Mouse (Mus musculus) neutrophil, adult 59 days (primary cell): ENCODE results near the gene Hist1h2bc. TPM values are rescaled to one million over a fixed set of nuclear protein-coding genes. Genes with fewer than 3 reads are reported as not detected.

ENCODE experiments used
- total RNA-seq, 2 experiments: library from RNA; stranded (reverse); gene quantifications; 1 replicate in 1 of 2; 2 replicates in 1 of 2; pipeline ENCODE4 v1.2.4; 2023

The Hist1h2bc gene
- 100 to 1,000 TPM in 1 of 2 experiments, 10 to 100 TPM in 1; 97.4 to 109 TPM for total RNA-seq

GRCm38 (mm10) chr13:23683755-23684281 lies at the start of gene Hist1h2bc, which contains the start of gene Hist1h2ac:
TSS of gene Hist1h2bc (plus strand) at chr13:23684199.
TSS of gene Hist1h2ac (minus strand) at chr13:23683948.

GRCm38 (mm10) chr13:23695514-23695913 lies 11.5 kb downstream of the Hist1h2bc start, which contains the start of gene Hist1h1t:
TSS of gene Hist1h1t (plus strand) at chr13:23695814.

GRCm38 (mm10) chr13:23698300-23698693 lies 14.3 kb downstream of the Hist1h2bc start, which contains the start of gene Hist1h4c:
TSS of gene Hist1h4c (minus strand) at chr13:23698454.

GRCm38 (mm10) chr13:23710374-23711089 lies 26.5 kb downstream of the Hist1h2bc start, which contains the start of gene Hfe:
TSS of gene Hfe (minus strand) at chr13:23710854.

GRCm38 (mm10) chr13:23738677-23739068 lies 54.7 kb downstream of the Hist1h2bc start, which contains the start of gene Hist1h1c:
TSS of gene Hist1h1c (plus strand) at chr13:23738808.

Other genes with a start within 250 kb of the Hist1h2bc start
- under 1 TPM; 0.11 to 0.29 TPM for gene Btn1a1, start 218.3 kb upstream of the Hist1h2bc start, total RNA-seq
- gene Btn2a2, start 195.3 kb upstream of the Hist1h2bc start, total RNA-seq, result not detected
- gene Hist1h4h, start 153.1 kb upstream of the Hist1h2bc start, total RNA-seq, result 1,000 to 10,000 TPM; 1,672 to 1,684 TPM
- gene Hist1h2af, start 150.3 kb upstream of the Hist1h2bc start, total RNA-seq, result 1,000 to 10,000 TPM; 1,080 to 1,089 TPM
- gene Hist1h3g, start 148.8 kb upstream of the Hist1h2bc start, total RNA-seq, result 100 to 1,000 TPM; 354 to 358 TPM
- 100 to 1,000 TPM; 133 to 136 TPM for gene Hist1h2bh, start 140.8 kb upstream of the Hist1h2bc start, total RNA-seq
- gene Hist1h3f, start 140.1 kb upstream of the Hist1h2bc start, total RNA-seq, result 100 to 1,000 TPM; 457 to 468 TPM
- gene Hist1h4f, start 132.6 kb upstream of the Hist1h2bc start, total RNA-seq, result 1,000 to 10,000 TPM; 2,366 to 2,514 TPM
- gene Hist1h1d, start 130.9 kb upstream of the Hist1h2bc start, total RNA-seq, result 100 to 1,000 TPM; 108 to 121 TPM
- 100 to 1,000 TPM; 839 to 947 TPM for gene Hist1h3e, start 121.8 kb upstream of the Hist1h2bc start, total RNA-seq
- gene Hist1h2ae, start 113.0 kb upstream of the Hist1h2bc start, total RNA-seq, result 100 to 1,000 TPM; 191 to 199 TPM
- gene Hist1h2bg, start 112.8 kb upstream of the Hist1h2bc start, total RNA-seq, result 1,000 to 10,000 TPM; 1,545 to 1,845 TPM
- 1,000 to 10,000 TPM; 1,042 to 1,254 TPM for gene Hist1h2bf, start 110.0 kb upstream of the Hist1h2bc start, total RNA-seq
- gene Hist1h2ad, start 109.8 kb upstream of the Hist1h2bc start, total RNA-seq, result 100 to 1,000 TPM; 115 to 121 TPM
- 100 to 1,000 TPM; 147 to 159 TPM for gene Hist1h3d, start 108.4 kb upstream of the Hist1h2bc start, total RNA-seq
- gene Hist1h4d, start 102.6 kb upstream of the Hist1h2bc start, total RNA-seq, result 100 to 1,000 TPM; 726 to 742 TPM
- 100 to 1,000 TPM; 103 to 111 TPM for gene Hist1h2be, start 63.1 kb upstream of the Hist1h2bc start, total RNA-seq
- gene Hist1h1e, start 61.6 kb upstream of the Hist1h2bc start, total RNA-seq, result 100 to 1,000 TPM; 779 TPM
- gene Hist1h2ac, start 251 bp upstream of the Hist1h2bc start, total RNA-seq, result 10 to 100 TPM; 48.0 to 51.5 TPM
- gene Hist1h1t, start 11.6 kb downstream of the Hist1h2bc start, total RNA-seq, result 1 to 10 TPM in 1 of 2 experiments, under 1 TPM in 1; 0.86 to 1.1 TPM
- gene Hist1h4c, start 14.3 kb downstream of the Hist1h2bc start, total RNA-seq, result 100 to 1,000 TPM; 391 to 419 TPM
- gene Hfe, start 26.7 kb downstream of the Hist1h2bc start, total RNA-seq, result 1 to 10 TPM; 4.2 to 6.6 TPM
- 1,000 to 10,000 TPM; 1,619 to 1,663 TPM for gene Hist1h1c, start 54.6 kb downstream of the Hist1h2bc start, total RNA-seq
- 100 to 1,000 TPM; 617 to 658 TPM for gene Hist1h3c, start 61.4 kb downstream of the Hist1h2bc start, total RNA-seq
- gene Hist1h2bb, start 62.5 kb downstream of the Hist1h2bc start, total RNA-seq, result 100 to 1,000 TPM; 868 to 875 TPM
- 1,000 to 10,000 TPM; 1,294 to 1,569 TPM for gene Hist1h2ab, start 66.9 kb downstream of the Hist1h2bc start, total RNA-seq
- 1,000 to 10,000 TPM; 1,352 to 1,548 TPM for gene Hist1h3b, start 68.1 kb downstream of the Hist1h2bc start, total RNA-seq
- 100 to 1,000 TPM; 569 to 600 TPM for gene Hist1h4b, start 72.8 kb downstream of the Hist1h2bc start, total RNA-seq
- 100 to 1,000 TPM; 541 to 562 TPM for gene Hist1h4a, start 77.0 kb downstream of the Hist1h2bc start, total RNA-seq
- 1,000 to 10,000 TPM in 1 of 2 experiments, 100 to 1,000 TPM in 1; 878 to 1,040 TPM for gene Hist1h3a, start 78.2 kb downstream of the Hist1h2bc start, total RNA-seq
- 100 to 1,000 TPM; 455 to 460 TPM for gene Hist1h1a, start 79.5 kb downstream of the Hist1h2bc start, total RNA-seq
- gene Trim38, start 85.7 kb downstream of the Hist1h2bc start, total RNA-seq, result not detected
- gene Slc17a2, start 122.8 kb downstream of the Hist1h2bc start, total RNA-seq, result not detected
- gene Slc17a3, start 155.2 kb downstream of the Hist1h2bc start, total RNA-seq, result not detected
- gene Slc17a1, start 183.6 kb downstream of the Hist1h2bc start, total RNA-seq, result not detected
- not detected for gene Slc17a4, start 230.8 kb downstream of the Hist1h2bc start, total RNA-seq
- not detected for gene Hist1h2ba, start 250.0 kb downstream of the Hist1h2bc start, total RNA-seq